Mouse (Mus musculus): Measurements from ENCODE around the gene Ccdc148.

The Ccdc148 gene

GRCm38 (mm10) chr2:59179487-59179886, 19.0 kb upstream of the Ccdc148 start:
- in situ Hi-C loops (cut with MboI) = no loop called here

- in situ Hi-C loops (cut with MboI) = no loop called here
Observed at GRCm38 (mm10) chr2:59178960-59179359, 18.5 kb upstream of the Ccdc148 start.

- in situ Hi-C loops (cut with MboI) = no loop called here
Observed at GRCm38 (mm10) chr2:59178191-59178590, 17.7 kb upstream of the Ccdc148 start.

GRCm38 (mm10) chr2:59175926-59176325, 15.4 kb upstream of the Ccdc148 start:
- in situ Hi-C loops (cut with MboI) = no loop called here

GRCm38 (mm10) chr2:59171533-59171932, 11.1 kb upstream of the Ccdc148 start:
- in situ Hi-C loops (cut with MboI) = no loop called here

- in situ Hi-C loops (cut with MboI) = no loop called here
Observed at GRCm38 (mm10) chr2:59170593-59170992, 10.1 kb upstream of the Ccdc148 start.

GRCm38 (mm10) chr2:59170208-59170589, 9.7 kb upstream of the Ccdc148 start:
- in situ Hi-C loops (cut with MboI) = no loop called here

- in situ Hi-C loops (cut with MboI) = no loop called here
Observed at GRCm38 (mm10) chr2:59169572-59170207, 9.2 kb upstream of the Ccdc148 start.

GRCm38 (mm10) chr2:59167830-59168229, 7.3 kb upstream of the Ccdc148 start:
- in situ Hi-C loops (cut with MboI) = no loop called here

GRCm38 (mm10) chr2:59166976-59167375, 6.5 kb upstream of the Ccdc148 start:
- in situ Hi-C loops (cut with MboI) = no loop called here

GRCm38 (mm10) chr2:59162285-59162600, 1.8 kb upstream of the Ccdc148 start:
- in situ Hi-C loops (cut with MboI) = no loop called here

GRCm38 (mm10) chr2:59161441-59162284, 1.2 kb upstream of the Ccdc148 start:
- in situ Hi-C loops (cut with MboI) = no loop called here

- in situ Hi-C loops (cut with MboI) = no loop called here
Observed at GRCm38 (mm10) chr2:59161021-59161440, 548 bp upstream of the Ccdc148 start.

- in situ Hi-C loops (cut with MboI) = no loop called here
Observed at GRCm38 (mm10) chr2:59159961-59160604, 400 bp downstream of the Ccdc148 start.

- in situ Hi-C loops (cut with MboI) = no loop called here
Observed at GRCm38 (mm10) chr2:59158117-59158516, 2.4 kb downstream of the Ccdc148 start.

GRCm38 (mm10) chr2:59155428-59155827, 5.1 kb downstream of the Ccdc148 start:
- in situ Hi-C loops (cut with MboI) = no loop called here

GRCm38 (mm10) chr2:59131044-59131443, 29.4 kb downstream of the Ccdc148 start:
- in situ Hi-C loops (cut with MboI) = no loop called here

- in situ Hi-C loops (cut with MboI) = no loop called here
Observed at GRCm38 (mm10) chr2:59129821-59130220, 30.7 kb downstream of the Ccdc148 start.

- in situ Hi-C loops (cut with MboI) = no loop called here
Observed at GRCm38 (mm10) chr2:59129023-59129422, 31.5 kb downstream of the Ccdc148 start.

GRCm38 (mm10) chr2:59055615-59056145, 104.8 kb downstream of the Ccdc148 start:
- in situ Hi-C loops (cut with MboI) = no loop called here

- in situ Hi-C loops (cut with MboI) = no loop called here
Observed at GRCm38 (mm10) chr2:59054339-59054738, 106.1 kb downstream of the Ccdc148 start.

- in situ Hi-C loops (cut with MboI) = no loop called here
Observed at GRCm38 (mm10) chr2:59053461-59054039, 106.9 kb downstream of the Ccdc148 start.
